Mouse (Mus musculus): ENCODE measurements around the gene Hs1bp3. TPM values are rescaled to one million over a fixed set of nuclear protein-coding genes. Genes with fewer than 3 reads are reported as not detected.
A peak's percentile ranks its signal among the peaks of the same experiment; 100 is the strongest.

The Hs1bp3 gene
- 7.2 and 7.4 TPM in 2 replicates for polyA plus RNA-seq (2014; fragmentation: Nextera tagmentation; extraction: Ambion mirVana)

DNA sequence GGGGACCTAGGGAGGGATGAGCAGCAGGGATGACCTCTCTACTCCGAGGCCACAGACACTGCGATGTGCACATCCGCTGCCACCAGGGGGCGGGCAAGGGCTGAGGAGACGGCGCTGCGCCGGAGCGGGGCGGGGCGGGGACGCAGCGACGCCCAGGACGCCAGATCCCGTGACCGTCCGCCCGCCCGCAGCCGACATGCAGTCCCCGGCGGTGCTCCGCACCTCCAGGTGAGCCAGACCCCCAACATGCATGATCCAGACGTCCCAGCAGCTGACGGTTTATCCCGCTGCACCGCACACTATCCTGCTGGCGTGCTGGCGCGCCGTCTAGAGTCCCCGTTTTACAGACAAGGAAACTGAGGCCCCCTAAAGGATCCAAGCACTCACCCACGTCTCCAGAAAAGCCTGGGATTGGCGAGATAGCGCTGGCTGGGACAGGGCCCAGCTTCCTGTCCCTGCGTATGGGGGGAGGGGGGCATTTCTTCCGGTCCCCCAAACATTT is at the start of gene Hs1bp3:
Gene Hs1bp3 (plus strand): TSS at position 163 of the 502 bp plus-strand sequence.
- Histone ChIP-seq H3K4me2 (peak within 1 kb of the TSS; percentile 75), H3K4me1 (ENCODE audit: control insufficient read depth, insufficient read depth, low read length) (no peaks in the 10 kb centered on the region; the same call in 1 of the 2 replicates), H3K27me3 (ENCODE audit: control insufficient read depth, insufficient read depth, low read length) (peaks cover 3% of the 10 kb centered on the region), H3K4me3 (ENCODE audit: low read depth, low read length) (peak within 1 kb of the TSS; percentile 58), H3K9me3 (ENCODE audit: control insufficient read depth, low read length) (no peaks in the 10 kb centered on the region), H3K27ac (ENCODE audit: low read depth, low read length) (no peak within 1 kb of the TSS), H3K9ac (ENCODE audit: low read length) (peak within 1 kb of the TSS; percentile 66), H3K36me3 (ENCODE audit: control insufficient read depth, insufficient read depth, low read length) (peaks cover 5% of the 10 kb centered on the region; the same call in 1 of the 2 replicates)
- peak; percentile 89 for ATAC-seq (ENCODE audit: low FRiP score)
- peak; percentile 99 for DNase-seq (ENCODE audit: low spot score, missing footprints)
- WGBS, result under 1% methylated on average over 38 of the region's 38 CpGs

DNA sequence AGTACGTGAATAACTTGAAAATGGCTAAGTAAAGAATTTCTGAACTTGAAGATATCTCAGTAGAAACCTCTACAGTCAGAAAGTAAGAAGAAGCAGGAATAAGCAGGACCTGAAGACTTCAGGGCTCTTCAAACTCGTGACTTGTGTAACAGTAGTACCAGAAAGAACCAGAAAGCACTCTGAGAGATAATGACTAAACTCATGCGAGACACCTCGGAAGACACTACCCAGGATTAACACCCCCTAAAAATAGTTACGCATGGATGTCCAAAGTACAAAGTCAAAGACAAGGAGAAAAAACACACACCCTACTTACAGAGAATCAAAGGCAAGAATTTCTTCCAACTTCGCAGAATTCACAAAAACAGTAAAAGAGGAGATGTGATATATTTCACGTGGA is 46.9 kb upstream of the Hs1bp3 start:
- Histone ChIP-seq H3K27me3 (ENCODE audit: control insufficient read depth, insufficient read depth, low read length) (no peaks in the 10 kb centered on the region), H3K27ac (ENCODE audit: low read depth, low read length) (no peak overlapping the region), H3K9ac (ENCODE audit: low read length) (no peak overlapping the region), H3K36me3 (ENCODE audit: control insufficient read depth, insufficient read depth, low read length) (no peaks in the 10 kb centered on the region), H3K4me1 (ENCODE audit: control insufficient read depth, insufficient read depth, low read length) (no peaks in the 10 kb centered on the region), H3K4me2 (no peak overlapping the region), H3K4me3 (ENCODE audit: low read depth, low read length) (no peak overlapping the region), H3K9me3 (ENCODE audit: control insufficient read depth, low read length) (no peaks in the 10 kb centered on the region)
- WGBS, result 90% methylated on average over 7 of the region's 7 CpGs
- no peak for DNase-seq (ENCODE audit: low spot score, missing footprints)
- ATAC-seq (ENCODE audit: low FRiP score), result no peak

DNA sequence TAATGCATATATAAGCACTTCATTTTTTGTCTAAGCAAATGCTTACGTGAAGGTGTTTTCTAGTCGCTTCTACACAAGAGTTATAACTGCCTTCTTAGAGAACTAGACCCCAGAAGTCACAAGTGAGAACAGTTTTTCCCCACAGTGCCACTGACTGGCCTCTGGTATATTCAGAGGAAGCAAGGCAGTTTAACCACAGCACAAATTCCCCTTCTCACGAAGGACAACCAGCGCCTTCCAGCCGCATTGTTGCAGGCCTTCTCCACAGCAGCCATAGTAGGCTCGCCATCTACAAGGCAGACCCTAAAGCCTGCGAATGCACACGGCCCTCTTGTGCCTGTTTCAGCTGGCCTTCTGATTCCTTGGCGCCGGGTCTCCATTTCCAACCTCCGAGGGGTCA is 43.6 kb upstream of the Hs1bp3 start:
- 94% methylated on average over 11 of the region's 11 CpGs for WGBS
- Histone ChIP-seq H3K27ac (ENCODE audit: low read depth, low read length) (no peak overlapping the region), H3K9me3 (ENCODE audit: control insufficient read depth, low read length) (no peaks in the 10 kb centered on the region), H3K27me3 (ENCODE audit: control insufficient read depth, insufficient read depth, low read length) (no peaks in the 10 kb centered on the region), H3K36me3 (ENCODE audit: control insufficient read depth, insufficient read depth, low read length) (no peaks in the 10 kb centered on the region), H3K4me1 (ENCODE audit: control insufficient read depth, insufficient read depth, low read length) (no peaks in the 10 kb centered on the region), H3K9ac (ENCODE audit: low read length) (no peak overlapping the region), H3K4me3 (ENCODE audit: low read depth, low read length) (no peak overlapping the region), H3K4me2 (no peak overlapping the region)
- DNase-seq (ENCODE audit: low spot score, missing footprints) (no peak), ATAC-seq (ENCODE audit: low FRiP score) (no peak)

DNA sequence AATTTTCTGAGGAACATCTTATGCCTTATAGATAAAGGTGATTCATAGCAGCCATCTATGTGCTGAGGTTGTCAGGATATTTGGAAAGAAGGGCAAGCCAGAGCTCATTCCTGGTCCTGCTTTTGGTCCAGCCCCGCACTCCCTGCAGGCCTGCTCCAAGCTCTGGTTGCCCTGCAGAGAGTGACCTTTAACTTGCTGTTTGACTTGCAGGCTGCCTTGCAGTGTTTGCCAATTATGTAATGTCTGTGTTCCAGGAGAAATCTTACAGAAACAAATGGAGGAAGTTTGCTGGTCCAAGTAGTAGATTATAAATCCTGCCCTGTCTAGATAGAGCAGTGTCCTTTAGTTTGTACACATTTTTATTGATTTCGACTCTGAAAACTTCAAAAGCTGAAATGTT is 41.8 kb upstream of the Hs1bp3 start:
- Histone ChIP-seq H3K4me1 (ENCODE audit: control insufficient read depth, insufficient read depth, low read length) (no peaks in the 10 kb centered on the region), H3K4me2 (no peak overlapping the region), H3K9ac (ENCODE audit: low read length) (no peak overlapping the region), H3K27me3 (ENCODE audit: control insufficient read depth, insufficient read depth, low read length) (no peaks in the 10 kb centered on the region), H3K9me3 (ENCODE audit: control insufficient read depth, low read length) (no peaks in the 10 kb centered on the region), H3K27ac (ENCODE audit: low read depth, low read length) (no peak overlapping the region), H3K36me3 (ENCODE audit: control insufficient read depth, insufficient read depth, low read length) (no peaks in the 10 kb centered on the region), H3K4me3 (ENCODE audit: low read depth, low read length) (no peak overlapping the region)
- ATAC-seq (ENCODE audit: low FRiP score) (no peak), DNase-seq (ENCODE audit: low spot score, missing footprints) (no peak)
- WGBS, result 87% methylated on average over 2 of the region's 2 CpGs

DNA sequence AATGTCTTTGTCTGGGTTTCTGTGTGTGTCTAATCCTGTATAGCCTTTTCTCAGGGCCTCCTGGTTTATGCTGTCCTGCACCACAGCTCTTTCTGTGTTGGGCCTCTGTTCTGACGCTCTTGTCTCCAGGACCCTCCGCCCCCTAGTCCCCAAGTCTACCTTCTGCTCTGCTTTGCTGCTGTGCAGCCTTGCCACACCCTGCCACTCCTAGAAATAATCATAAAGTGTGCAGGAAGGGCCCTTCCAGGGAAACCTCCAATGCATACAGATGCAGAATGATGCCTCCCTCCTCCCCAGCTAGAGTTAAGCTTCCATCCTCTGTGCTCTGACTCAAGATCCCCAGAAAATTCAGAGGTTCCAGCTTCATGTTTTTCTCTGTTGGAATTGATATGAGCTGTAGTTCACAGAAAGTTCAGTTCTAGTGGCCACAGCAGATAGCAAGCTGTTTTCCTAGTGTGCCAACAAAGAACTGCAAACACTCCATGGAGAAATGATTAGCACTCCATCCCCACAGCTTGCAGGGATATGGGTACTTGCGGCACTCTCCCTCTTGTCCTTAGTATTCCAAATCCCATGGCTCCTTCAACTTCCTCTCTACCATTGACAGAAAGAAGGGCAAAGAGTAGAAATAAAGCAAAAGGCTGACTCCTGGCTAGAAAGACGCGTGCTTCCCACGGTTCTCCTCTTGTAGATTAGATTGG is 39.6 kb upstream of the Hs1bp3 start:
- no peak overlapping the region for H3K9ac ChIP-seq (ENCODE audit: low read length)
- H3K4me2 ChIP-seq, result no peak overlapping the region
- no peaks in the 10 kb centered on the region for H3K4me1 ChIP-seq (ENCODE audit: control insufficient read depth, insufficient read depth, low read length)
- H3K36me3 ChIP-seq (ENCODE audit: control insufficient read depth, insufficient read depth, low read length), result no peaks in the 10 kb centered on the region
- no peak overlapping the region for H3K4me3 ChIP-seq (ENCODE audit: low read depth, low read length)
- no peaks in the 10 kb centered on the region for H3K9me3 ChIP-seq (ENCODE audit: control insufficient read depth, low read length)
- H3K27ac ChIP-seq (ENCODE audit: low read depth, low read length), result no peak overlapping the region
- ATAC-seq (ENCODE audit: low FRiP score), result no peak
- WGBS, result 89% methylated on average over 6 of the region's 6 CpGs
- no peaks in the 10 kb centered on the region for H3K27me3 ChIP-seq (ENCODE audit: control insufficient read depth, insufficient read depth, low read length)
- DNase-seq (ENCODE audit: low spot score, missing footprints), result no peak

DNA sequence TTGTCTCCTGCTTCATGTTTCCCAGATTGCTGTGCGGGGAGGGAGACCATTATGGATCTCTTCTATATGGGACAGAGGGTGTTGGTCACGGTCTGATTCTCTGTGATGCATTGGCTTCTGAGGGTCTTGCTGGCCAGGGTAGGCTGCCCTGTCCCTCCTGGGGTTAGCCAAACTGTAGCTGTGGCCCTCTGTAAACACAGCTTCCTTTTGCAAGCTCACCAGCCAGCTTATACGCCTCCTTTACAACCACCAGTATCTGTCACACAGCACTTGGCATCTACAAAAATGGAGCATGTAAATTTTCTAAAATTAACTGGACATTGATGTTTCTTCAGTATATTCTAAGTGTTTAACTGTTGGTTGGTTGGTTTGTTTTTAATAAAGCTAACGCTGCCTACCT is 37.8 kb upstream of the Hs1bp3 start:
- H3K27me3 ChIP-seq (ENCODE audit: control insufficient read depth, insufficient read depth, low read length), result no peaks in the 10 kb centered on the region
- no peak overlapping the region for H3K4me3 ChIP-seq (ENCODE audit: low read depth, low read length)
- no peak overlapping the region for H3K9ac ChIP-seq (ENCODE audit: low read length)
- WGBS, result 90% methylated on average over 4 of the region's 4 CpGs
- no peaks in the 10 kb centered on the region for H3K36me3 ChIP-seq (ENCODE audit: control insufficient read depth, insufficient read depth, low read length)
- H3K27ac ChIP-seq (ENCODE audit: low read depth, low read length), result no peak overlapping the region
- no peaks in the 10 kb centered on the region for H3K9me3 ChIP-seq (ENCODE audit: control insufficient read depth, low read length)
- no peak overlapping the region for H3K4me2 ChIP-seq
- H3K4me1 ChIP-seq (ENCODE audit: control insufficient read depth, insufficient read depth, low read length), result no peaks in the 10 kb centered on the region
- DNase-seq (ENCODE audit: low spot score, missing footprints), result no peak
- no peak for ATAC-seq (ENCODE audit: low FRiP score)

DNA sequence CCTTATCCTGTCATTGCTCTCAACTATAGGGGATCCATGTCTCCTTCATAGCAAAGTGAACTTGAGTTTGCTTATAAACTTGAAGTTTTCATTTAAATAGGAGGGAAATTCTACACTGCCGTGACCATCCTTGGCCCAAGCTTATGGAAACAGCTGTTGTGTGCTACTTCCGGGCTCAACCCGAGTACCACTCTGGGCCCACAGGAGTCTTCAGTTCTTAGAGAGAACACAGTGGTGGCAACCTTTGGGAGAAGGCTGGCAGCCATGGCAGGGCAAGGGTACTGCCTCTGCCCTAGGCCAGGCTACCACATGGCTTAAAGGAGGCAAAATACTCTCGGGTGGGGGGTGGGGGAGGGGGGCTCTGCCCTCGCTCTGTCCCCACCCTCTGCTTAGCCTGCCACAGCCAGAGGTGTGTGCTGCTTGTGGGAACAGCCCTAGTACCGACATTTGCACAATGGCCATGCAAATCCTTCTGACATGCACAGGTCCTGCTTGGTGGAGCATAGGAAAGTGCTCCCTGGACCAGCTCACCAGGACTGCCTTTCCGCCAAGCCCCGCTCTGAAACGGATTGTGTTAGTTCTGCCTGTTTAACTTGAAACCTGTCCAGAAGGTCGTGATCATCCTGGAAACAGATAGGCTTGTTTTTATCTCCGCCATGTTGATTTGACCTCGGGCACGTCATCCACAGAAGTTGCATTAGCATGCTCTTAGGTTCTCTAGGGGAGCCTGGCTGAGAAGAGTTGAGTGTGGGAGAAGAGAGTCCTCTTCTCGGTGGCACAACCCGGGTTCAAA is 31.8 kb upstream of the Hs1bp3 start:
- no peaks in the 10 kb centered on the region for H3K9me3 ChIP-seq (ENCODE audit: control insufficient read depth, low read length)
- no peak overlapping the region for H3K4me2 ChIP-seq
- DNase-seq (ENCODE audit: low spot score, missing footprints) (no peak), ATAC-seq (ENCODE audit: low FRiP score) (no peak)
- no peak overlapping the region for H3K9ac ChIP-seq (ENCODE audit: low read length)
- H3K36me3 ChIP-seq (ENCODE audit: control insufficient read depth, insufficient read depth, low read length), result no peaks in the 10 kb centered on the region
- H3K27ac ChIP-seq (ENCODE audit: low read depth, low read length), result no peak overlapping the region
- WGBS, result 84% methylated on average over 15 of the region's 15 CpGs
- no peaks in the 10 kb centered on the region for H3K4me1 ChIP-seq (ENCODE audit: control insufficient read depth, insufficient read depth, low read length)
- no peak overlapping the region for H3K4me3 ChIP-seq (ENCODE audit: low read depth, low read length)
- H3K27me3 ChIP-seq (ENCODE audit: control insufficient read depth, insufficient read depth, low read length), result no peaks in the 10 kb centered on the region

DNA sequence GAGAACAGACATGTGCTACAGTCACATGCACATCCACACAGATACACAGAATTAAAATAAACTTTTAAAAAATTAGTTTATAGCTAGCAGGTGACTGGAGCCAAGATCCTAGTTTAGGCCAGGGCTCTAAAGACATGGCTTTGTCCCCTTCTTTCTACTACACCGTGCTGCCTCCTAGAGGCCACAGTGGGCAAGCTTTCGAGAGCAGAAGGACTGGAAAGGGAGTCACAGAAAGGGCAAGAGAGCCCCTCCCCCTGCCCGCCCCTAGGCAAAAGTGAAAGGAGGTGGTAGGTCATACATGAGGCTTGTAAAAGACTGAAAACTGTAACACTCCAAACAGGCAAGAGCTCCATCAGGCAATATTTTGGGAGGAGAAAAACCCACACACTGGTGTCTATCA is 25.3 kb upstream of the Hs1bp3 start:
- 70% methylated on average over 3 of the region's 3 CpGs for WGBS
- H3K27ac ChIP-seq (ENCODE audit: low read depth, low read length), result no peak overlapping the region
- no peak overlapping the region for H3K9ac ChIP-seq (ENCODE audit: low read length)
- DNase-seq (ENCODE audit: low spot score, missing footprints) (no peak), ATAC-seq (ENCODE audit: low FRiP score) (no peak)
- no peak overlapping the region for H3K4me2 ChIP-seq
- H3K4me1 ChIP-seq (ENCODE audit: control insufficient read depth, insufficient read depth, low read length), result peaks cover 4% of the 10 kb centered on the region; the same call in 1 of the 2 replicates
- no peaks in the 10 kb centered on the region for H3K27me3 ChIP-seq (ENCODE audit: control insufficient read depth, insufficient read depth, low read length)
- H3K36me3 ChIP-seq (ENCODE audit: control insufficient read depth, insufficient read depth, low read length), result no peaks in the 10 kb centered on the region
- H3K9me3 ChIP-seq (ENCODE audit: control insufficient read depth, low read length), result no peaks in the 10 kb centered on the region
- H3K4me3 ChIP-seq (ENCODE audit: low read depth, low read length), result no peak overlapping the region

DNA sequence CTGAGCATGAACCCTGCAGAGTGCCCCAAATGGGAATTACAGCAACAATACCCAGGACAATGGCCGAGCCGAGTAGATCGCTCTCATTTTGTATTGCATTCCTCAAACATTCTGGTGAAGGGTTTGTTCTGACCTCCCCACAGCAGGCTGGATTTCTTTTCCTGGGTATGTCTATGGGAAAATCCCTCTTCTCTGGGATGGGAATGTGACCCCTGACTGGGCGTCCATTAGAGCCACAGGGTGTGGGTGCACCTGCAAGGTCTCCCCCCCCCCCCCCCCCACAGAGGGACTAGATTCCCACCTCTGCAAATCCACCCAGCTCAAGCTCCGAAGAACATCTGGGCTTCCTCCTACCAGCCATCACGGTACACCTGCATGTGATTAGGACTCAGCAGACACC is 24.1 kb upstream of the Hs1bp3 start:
- 75% methylated on average over 6 of the region's 6 CpGs for WGBS
- H3K27me3 ChIP-seq (ENCODE audit: control insufficient read depth, insufficient read depth, low read length), result 0 out of 2 replicates have a peak, but pooled peaks cover 2% of the 10 kb centered on the region
- no peak overlapping the region for H3K9ac ChIP-seq (ENCODE audit: low read length)
- peaks cover 4% of the 10 kb centered on the region; the same call in 1 of the 2 replicates for H3K4me1 ChIP-seq (ENCODE audit: control insufficient read depth, insufficient read depth, low read length)
- H3K4me3 ChIP-seq (ENCODE audit: low read depth, low read length), result no peak overlapping the region
- no peak overlapping the region for H3K27ac ChIP-seq (ENCODE audit: low read depth, low read length)
- H3K36me3 ChIP-seq (ENCODE audit: control insufficient read depth, insufficient read depth, low read length), result no peaks in the 10 kb centered on the region
- DNase-seq (ENCODE audit: low spot score, missing footprints), result no peak
- H3K4me2 ChIP-seq, result no peak overlapping the region
- ATAC-seq (ENCODE audit: low FRiP score), result no peak
- H3K9me3 ChIP-seq (ENCODE audit: control insufficient read depth, low read length), result no peaks in the 10 kb centered on the region

Data from midbrain, embryonic 11.5 days (tissue).